Mouse (Mus musculus) hindbrain, embryonic 16.5 days (tissue): ENCODE measurements around the gene H1foo. TPM values are rescaled to one million over a fixed set of nuclear protein-coding genes. Genes with fewer than 3 reads are reported as not detected.
A peak's percentile ranks its signal among the peaks of the same experiment; 100 is the strongest.

Source experiments
- ATAC-seq: fragments of 200-750 bp; cut with Nextera tagmentation; 2 replicates; pipeline ENCODE4 v1.8.0; 2017; ENCODE audit warnings: moderate TSS enrichment, moderate library complexity
- H3K27ac ChIP-seq: fragments of 300-500 bp; sonication (generic); 2 replicates; pipeline ENCODE4 v1.5.1; 2014; ENCODE audit warnings: low read depth, mild to moderate bottlenecking, control low read depth, low read length, moderate library complexity
- H3K27me3 ChIP-seq: fragments of 300-500 bp; sonication (generic); replicated peaks from 2 replicates; pipeline ENCODE4 v1.6.1; 2014; ENCODE audit warnings: low read length; ENCODE audit not compliant: control insufficient read depth, insufficient read depth
- H3K36me3 ChIP-seq: fragments of 300-500 bp; sonication (generic); 2 replicates; pipeline ENCODE4 v1.6.1; 2014; ENCODE audit warnings: mild to moderate bottlenecking, low read length, moderate library complexity, mixed read lengths; ENCODE audit not compliant: control insufficient read depth, insufficient read depth
- H3K4me1 ChIP-seq: fragments of 300-500 bp; sonication (generic); 2 replicates; pipeline ENCODE4 v1.6.1; 2014; ENCODE audit warnings: low read depth, low read length; ENCODE audit not compliant: control insufficient read depth, insufficient read depth
- H3K4me2 ChIP-seq: fragments of 300-500 bp; sonication (generic); 2 replicates; pipeline ENCODE4 v1.6.1; 2014; ENCODE audit warnings: mild to moderate bottlenecking, low read length, control low read depth, moderate library complexity
- H3K4me3 ChIP-seq: fragments of 300-500 bp; sonication (generic); 2 replicates; pipeline ENCODE4 v1.5.1; 2014; ENCODE audit warnings: mild to moderate bottlenecking, low read length, control low read depth, moderate library complexity
- H3K9ac ChIP-seq: fragments of 300-500 bp; sonication (generic); 2 replicates; pipeline ENCODE4 v1.6.1; 2014; ENCODE audit warnings: low read depth, mild to moderate bottlenecking, control low read depth, low read length, moderate library complexity
- H3K9me3 ChIP-seq: fragments of 300-500 bp; sonication (generic); 2 replicates; pipeline ENCODE4 v1.6.1; 2014; ENCODE audit warnings: mild to moderate bottlenecking, low read length, moderate library complexity; ENCODE audit not compliant: control insufficient read depth
- WGBS: fragments of 180-500 bp; shearing (Covaris S2); extraction: QIAGEN DNeasy Blood & Tissue Kit; methylation state at CpG from one replicate; pipeline ENCODE4 v1.1.7; 2014; 5-methylcytosine and 5-hydroxymethylcytosine counted together
- polyA plus RNA-seq: library from polyadenylated mRNA; unstranded; fragments of >200 nt; fragmentation: Nextera tagmentation; extraction: Ambion mirVana; gene quantifications from 2 replicates; pipeline ENCODE4 v1.2.1, GENCODE M21; 2015

H1foo gene
- polyA plus RNA-seq, 1 experiment from 2014 or later: not detected

DNA sequence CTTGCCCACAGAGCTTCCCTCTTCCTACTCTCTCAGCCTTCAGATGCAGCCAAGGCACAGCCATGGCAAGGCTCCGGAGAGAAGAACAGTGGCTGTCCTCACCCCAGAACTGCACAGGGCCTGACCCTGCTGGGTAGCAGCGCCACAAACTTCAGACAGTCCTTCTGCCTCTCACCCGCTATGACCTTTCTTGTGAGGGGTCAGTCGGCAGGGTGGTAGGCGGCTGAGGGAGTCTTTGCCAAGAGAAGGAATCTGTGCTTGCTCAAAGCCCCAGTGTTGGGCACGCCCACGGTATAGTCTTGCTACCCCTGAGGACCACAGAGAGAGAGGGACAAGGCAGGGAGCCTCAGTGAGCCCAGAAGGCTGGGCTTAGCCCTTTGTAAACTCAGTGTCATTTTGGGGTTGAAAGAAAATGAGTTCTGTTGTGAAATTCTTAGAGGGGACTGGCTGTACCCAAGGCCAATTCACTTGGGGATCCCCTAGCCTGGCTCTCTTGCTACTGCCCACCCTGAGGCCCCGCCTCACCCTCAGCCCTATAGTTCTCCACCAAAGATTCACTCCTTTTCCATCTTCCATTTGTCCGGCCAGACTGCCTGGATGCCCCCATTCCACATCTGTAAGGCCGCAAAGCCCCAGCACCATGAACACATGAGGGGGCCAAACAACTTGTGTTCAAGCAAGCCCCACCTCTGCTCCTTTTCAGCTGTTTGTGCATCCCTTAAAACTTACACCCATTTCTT lies 47.3 kb downstream of the H1foo start:
- Histone ChIP-seq H3K9ac (no peak overlapping the region), H3K36me3 (no peaks in the 10 kb centered on the region), H3K4me1 (peaks cover 16% of the 10 kb centered on the region), H3K4me2 (peak overlapping the region; percentile 94), H3K27ac (no peak overlapping the region), H3K27me3 (peaks cover 34% of the 10 kb centered on the region), H3K4me3 (peak overlapping the region; percentile 61), H3K9me3 (no peaks in the 10 kb centered on the region)
- ATAC-seq: no peak
- 33% methylated on average over 10 of the region's 10 CpGs for WGBS

DNA sequence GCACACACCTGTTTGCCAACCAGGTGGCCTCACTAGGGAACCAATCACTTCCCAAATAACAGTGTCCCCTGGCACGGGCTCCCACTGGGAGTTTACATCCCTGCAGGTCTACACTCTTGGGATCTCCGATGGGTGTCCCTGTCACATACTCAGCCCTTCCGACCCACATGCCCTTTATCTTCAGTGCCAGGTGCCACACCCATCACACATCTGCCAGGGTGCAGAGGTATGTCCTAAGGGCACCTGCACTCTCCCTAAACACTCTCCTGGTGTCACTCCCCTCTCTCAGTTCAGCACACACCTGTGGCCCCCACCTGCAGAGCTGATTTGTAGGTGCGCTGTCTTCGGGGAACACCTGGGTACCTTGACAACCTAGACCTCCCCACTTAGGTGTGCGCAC lies 48.2 kb downstream of the H1foo start:
- Histone ChIP-seq H3K9ac (peak overlapping the region; percentile 50), H3K4me2 (peak overlapping the region; percentile 94), H3K36me3 (no peaks in the 10 kb centered on the region), H3K4me1 (peaks cover 12% of the 10 kb centered on the region), H3K27ac (no peak overlapping the region), H3K4me3 (peak overlapping the region; percentile 61), H3K9me3 (no peaks in the 10 kb centered on the region), H3K27me3 (peaks cover 34% of the 10 kb centered on the region)
- ATAC-seq: no peak
- 42% methylated on average over 6 of the region's 6 CpGs for WGBS

DNA sequence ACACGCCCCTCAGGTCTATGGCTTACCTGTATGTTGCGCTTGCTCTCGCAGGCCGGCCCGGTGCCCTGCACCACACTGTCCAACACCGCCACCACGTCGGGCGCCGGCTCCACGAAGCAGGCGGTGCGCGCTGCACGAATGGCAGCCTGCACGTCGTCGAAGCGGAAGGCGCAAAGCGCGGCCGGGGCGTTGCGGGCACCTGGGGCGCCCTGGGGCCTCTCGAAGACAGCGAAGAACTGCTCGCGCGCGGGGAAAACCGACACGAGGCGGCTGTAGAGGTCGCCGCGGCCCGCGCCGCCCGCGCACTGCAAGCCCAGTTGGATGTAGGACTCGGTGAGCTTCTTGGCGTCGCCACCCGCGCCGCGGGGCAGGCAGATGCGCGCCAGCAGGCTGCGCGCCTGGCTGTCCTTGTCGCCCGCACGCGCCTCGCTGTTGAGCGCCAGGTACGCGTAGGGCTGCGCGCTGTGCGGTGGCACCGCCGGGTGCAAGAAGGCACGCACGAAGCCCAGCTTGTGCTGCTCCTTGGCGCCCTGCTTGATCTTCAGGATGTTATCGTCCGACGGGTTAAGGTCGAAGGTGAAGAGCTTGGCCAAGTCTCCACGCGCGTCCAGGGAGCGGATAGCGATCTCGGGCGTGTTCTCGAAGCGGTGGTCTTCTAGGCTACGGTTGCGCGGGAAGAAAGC lies 48.9 kb downstream of the H1foo start:
- Histone ChIP-seq H3K27ac (0 out of 2 replicates have a peak overlapping the region, but pooled peaks have one; percentile 12), H3K9me3 (no peaks in the 10 kb centered on the region), H3K4me1 (peaks cover 12% of the 10 kb centered on the region), H3K9ac (peak overlapping the region; percentile 50), H3K27me3 (peaks cover 34% of the 10 kb centered on the region), H3K4me2 (peak overlapping the region; percentile 94), H3K4me3 (peak overlapping the region; percentile 61), H3K36me3 (no peaks in the 10 kb centered on the region)
- 2% methylated on average over 81 of the region's 86 CpGs for WGBS
- 0 out of 2 replicates have a peak, but pooled peaks have one; percentile 10 for ATAC-seq

DNA sequence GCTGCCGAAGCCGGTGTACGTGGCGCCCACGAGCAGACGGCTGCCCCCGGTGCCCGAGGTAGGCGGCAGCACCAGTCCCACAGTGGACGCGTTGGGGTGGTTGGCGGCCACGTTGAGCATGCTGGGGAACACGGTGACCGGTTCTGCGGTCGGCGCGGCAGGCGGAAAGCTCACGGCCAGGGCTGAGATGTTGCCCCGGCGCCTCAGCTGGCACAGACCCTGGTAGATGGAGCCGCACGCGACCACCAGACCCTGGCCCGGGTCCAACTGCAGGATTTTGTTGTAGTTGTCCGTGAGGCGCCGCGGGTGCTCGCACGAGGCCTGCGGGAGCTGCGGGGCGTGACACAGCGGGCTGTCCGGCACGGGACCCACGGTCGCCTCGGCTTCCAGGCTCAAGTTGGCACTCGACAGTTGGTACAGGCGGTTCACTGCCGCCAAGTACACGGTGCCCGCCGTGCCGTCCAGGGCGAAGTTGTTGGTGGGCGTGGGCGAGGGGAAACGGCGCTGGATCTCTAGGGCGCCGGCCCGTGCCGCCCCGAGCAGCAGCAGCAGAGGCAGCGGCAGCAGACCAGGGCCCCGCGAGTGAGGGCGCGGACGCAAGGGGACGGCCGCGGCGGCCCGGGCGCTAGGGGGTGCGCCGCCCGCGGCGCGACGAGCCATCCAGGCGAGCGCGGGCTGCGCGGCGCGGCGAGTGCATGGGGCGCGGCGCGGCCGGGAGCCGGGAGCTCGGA lies 49.6 kb downstream of the H1foo start:
- Histone ChIP-seq H3K4me3 (peak overlapping the region; percentile 61), H3K36me3 (no peaks in the 10 kb centered on the region), H3K9ac (peak overlapping the region; percentile 50), H3K27ac (peak overlapping the region; percentile 13; the same call in 1 of the 2 replicates), H3K27me3 (peaks cover 32% of the 10 kb centered on the region), H3K9me3 (no peaks in the 10 kb centered on the region), H3K4me2 (peak overlapping the region; percentile 94), H3K4me1 (peaks cover 12% of the 10 kb centered on the region)
- 1% methylated on average over 56 of the region's 93 CpGs for WGBS
- ATAC-seq: peak; percentile 7; the same call in 1 of the 2 replicates

DNA sequence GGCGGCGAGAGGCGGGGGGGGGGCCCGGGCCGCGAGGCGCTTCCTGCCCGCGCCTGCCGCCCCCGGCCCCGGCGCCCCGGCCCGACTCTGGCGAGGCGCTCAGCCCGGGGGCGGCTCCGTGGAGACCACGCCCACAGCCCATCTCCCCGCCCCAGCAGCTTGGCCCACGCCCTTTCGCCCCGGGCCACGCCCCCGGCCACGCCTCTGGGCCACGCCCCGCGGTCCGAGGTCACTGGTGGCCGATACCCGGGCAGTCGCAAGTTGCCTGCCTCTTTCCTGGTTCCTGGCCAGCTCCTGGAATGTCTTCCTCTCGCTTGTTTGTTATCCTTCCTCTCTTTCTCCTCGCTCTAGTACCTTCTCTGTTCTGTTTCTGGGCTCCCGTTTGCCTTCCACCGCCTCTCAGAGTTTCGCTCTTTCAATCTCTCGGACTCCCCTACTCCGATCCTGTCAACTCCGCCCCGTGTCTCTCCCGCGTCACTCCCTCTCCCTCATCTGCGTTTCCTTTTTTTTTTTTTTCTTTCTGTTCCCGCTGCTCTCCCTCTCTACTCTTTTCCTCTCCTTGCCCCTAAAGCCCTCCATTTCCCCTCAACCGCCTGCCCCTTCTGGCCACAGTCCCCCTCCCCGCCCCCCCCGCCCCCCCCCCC lies 50.3 kb downstream of the H1foo start, which contains the start of gene Plxnd1:
Gene Plxnd1 (minus strand): TSS at position 129 of the 644 bp plus-strand sequence.
- no peaks in the 10 kb centered on the region for H3K36me3 ChIP-seq
- H3K4me2 ChIP-seq: peak within 1 kb of the TSS; percentile 94
- H3K27me3 ChIP-seq: peaks cover 32% of the 10 kb centered on the region
- no peaks in the 10 kb centered on the region for H3K9me3 ChIP-seq
- H3K9ac ChIP-seq: peak within 1 kb of the TSS; percentile 50
- under 1% methylated on average over 29 of the region's 51 CpGs for WGBS
- H3K4me3 ChIP-seq: peak within 1 kb of the TSS; percentile 61
- peak; percentile 71 for ATAC-seq
- H3K27ac ChIP-seq: peak within 1 kb of the TSS; percentile 49; the same call in 1 of the 2 replicates
- H3K4me1 ChIP-seq: peaks cover 12% of the 10 kb centered on the region

DNA sequence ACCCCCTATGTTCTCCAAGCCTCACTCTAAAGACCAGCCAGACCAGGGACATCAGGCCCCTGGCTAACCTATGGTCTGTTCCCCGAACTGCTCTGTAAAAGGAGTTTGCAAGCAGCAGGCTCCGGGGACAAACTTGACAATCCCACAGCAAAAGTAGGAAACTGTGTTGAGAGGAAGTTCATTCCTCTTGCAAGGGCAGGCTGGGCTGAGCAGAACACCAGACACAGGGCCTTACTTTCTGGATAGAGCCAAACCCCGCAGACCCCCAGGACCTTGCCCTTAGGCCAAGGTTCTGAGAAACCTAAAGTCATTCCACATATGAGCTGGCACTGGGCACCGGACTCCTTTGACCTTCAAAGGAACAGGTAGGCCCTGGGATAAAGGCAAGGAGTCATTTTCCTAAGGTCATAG lies 50.8 kb downstream of the H1foo start:
- 62% methylated on average over 4 of the region's 4 CpGs for WGBS
- Histone ChIP-seq H3K4me2 (peak overlapping the region; percentile 94), H3K4me1 (peaks cover 12% of the 10 kb centered on the region), H3K36me3 (no peaks in the 10 kb centered on the region), H3K4me3 (no peak overlapping the region; the same call in 1 of the 2 replicates), H3K9ac (no peak overlapping the region), H3K27me3 (peaks cover 32% of the 10 kb centered on the region), H3K9me3 (no peaks in the 10 kb centered on the region), H3K27ac (no peak overlapping the region; the same call in 1 of the 2 replicates)
- no peak for ATAC-seq

DNA sequence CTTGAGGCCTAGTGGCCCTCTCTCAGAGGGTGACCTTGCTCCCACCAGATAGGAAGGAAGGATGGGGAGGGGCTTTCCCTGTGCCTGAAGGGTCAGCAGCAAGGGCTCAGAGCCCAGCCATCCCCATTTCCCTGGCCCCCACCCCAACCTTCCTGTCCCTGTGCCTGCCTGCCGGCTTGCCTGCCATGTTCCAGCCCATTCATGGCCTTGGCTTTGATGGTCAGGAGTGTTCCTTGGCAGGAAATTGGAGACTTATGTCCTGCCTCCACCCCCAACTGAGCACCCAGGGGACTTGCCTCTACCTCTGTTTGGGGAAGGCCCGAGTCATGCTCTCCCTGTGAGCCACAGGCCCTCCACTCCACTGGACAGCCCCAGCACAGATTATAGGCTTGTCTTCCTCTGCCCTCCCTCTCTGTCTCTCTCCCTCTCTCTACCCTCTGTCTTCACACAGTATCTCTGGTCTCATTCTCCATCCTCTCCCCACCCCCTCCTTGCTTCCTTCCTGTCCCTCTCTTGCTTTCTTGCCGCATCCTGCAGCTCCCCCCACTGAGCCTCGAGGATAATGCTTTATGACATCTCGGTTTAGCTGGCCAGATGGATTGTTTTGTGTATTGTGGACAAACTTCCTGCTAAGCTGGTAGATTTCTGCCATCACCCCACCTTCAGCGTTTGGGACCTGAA lies 51.6 kb downstream of the H1foo start:
- H3K4me2 ChIP-seq: no peak overlapping the region
- peaks cover 12% of the 10 kb centered on the region for H3K4me1 ChIP-seq
- WGBS: 40% methylated on average over 6 of the region's 6 CpGs
- peaks cover 30% of the 10 kb centered on the region for H3K27me3 ChIP-seq
- no peaks in the 10 kb centered on the region for H3K9me3 ChIP-seq
- H3K27ac ChIP-seq: no peak overlapping the region
- ATAC-seq: no peak
- no peak overlapping the region for H3K4me3 ChIP-seq
- no peaks in the 10 kb centered on the region for H3K36me3 ChIP-seq
- no peak overlapping the region for H3K9ac ChIP-seq

DNA sequence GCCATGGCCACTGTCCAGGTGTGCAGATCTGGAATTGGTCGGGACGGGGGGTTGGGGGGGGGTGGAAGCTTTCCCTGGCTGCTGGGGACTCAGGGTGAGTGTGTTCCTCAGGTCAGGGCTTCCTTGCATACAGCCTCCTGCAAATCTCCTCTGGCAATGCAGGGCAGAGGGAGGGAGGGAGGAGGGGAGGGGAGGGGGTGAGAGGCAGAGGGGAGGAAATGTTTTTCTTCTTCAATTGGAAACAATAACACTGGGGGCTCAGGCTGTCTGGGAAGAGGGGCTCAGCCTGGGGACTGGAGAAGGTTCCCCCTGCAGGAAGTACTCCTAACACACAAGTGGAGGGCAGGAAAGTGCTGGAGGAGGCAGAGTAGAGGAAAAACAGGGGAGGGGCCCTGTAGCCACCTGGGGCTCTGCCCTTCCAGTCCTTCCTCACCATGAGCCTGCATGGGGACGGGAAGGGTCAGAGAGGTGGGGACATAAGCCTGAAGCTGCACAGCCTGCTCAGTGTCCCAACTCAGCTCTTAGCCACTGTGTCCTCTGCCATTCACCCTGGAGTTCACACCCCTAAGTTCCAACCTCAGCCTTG lies 53.1 kb downstream of the H1foo start:
- Histone ChIP-seq H3K27me3 (peaks cover 20% of the 10 kb centered on the region), H3K9me3 (no peaks in the 10 kb centered on the region), H3K36me3 (no peaks in the 10 kb centered on the region), H3K27ac (no peak overlapping the region), H3K4me3 (no peak overlapping the region), H3K4me2 (no peak overlapping the region), H3K4me1 (peaks cover 12% of the 10 kb centered on the region), H3K9ac (no peak overlapping the region)
- ATAC-seq: no peak
- WGBS: 34% methylated on average over 3 of the region's 3 CpGs
